Mouse (Mus musculus) intestine, postnatal 0 days (tissue): ENCODE measurements around the gene Mgat5b. TPM values are rescaled to one million over a fixed set of nuclear protein-coding genes. Genes with fewer than 3 reads are reported as not detected.

Experiments
- ATAC-seq: fragments of 200-750 bp; cut with Nextera tagmentation; 2 replicates; pipeline ENCODE4 v1.8.0; 2017; ENCODE audit warnings: mild to moderate bottlenecking, moderate TSS enrichment, moderate library complexity
- H3K27ac ChIP-seq: fragments of 300-500 bp; sonication (generic); 2 replicates; pipeline ENCODE4 v1.5.1; 2014; ENCODE audit warnings: mild to moderate bottlenecking, low read depth, low read length, moderate library complexity
- H3K27me3 ChIP-seq: fragments of 300-500 bp; sonication (generic); replicated peaks from 2 replicates; pipeline ENCODE4 v1.6.1; 2014; ENCODE audit warnings: low read length, mixed read lengths; ENCODE audit not compliant: control insufficient read depth, insufficient read depth
- H3K36me3 ChIP-seq: fragments of 300-500 bp; sonication (generic); 2 replicates; pipeline ENCODE4 v1.6.1; 2014; ENCODE audit warnings: mild to moderate bottlenecking, moderate library complexity; ENCODE audit not compliant: control insufficient read depth, insufficient read depth
- H3K4me1 ChIP-seq: fragments of 300-500 bp; sonication (generic); replicated peaks from 2 replicates; pipeline ENCODE4 v1.6.1; 2014; ENCODE audit warnings: antibody characterized with exemption, low read length, mixed read lengths; ENCODE audit not compliant: control insufficient read depth, insufficient read depth
- H3K4me2 ChIP-seq: fragments of 300-500 bp; sonication (generic); replicated peaks from 2 replicates; pipeline ENCODE4 v1.6.1; 2014; ENCODE audit warnings: low read depth, mild to moderate bottlenecking, moderate library complexity
- H3K4me3 ChIP-seq: fragments of 300-500 bp; sonication (generic); 2 replicates; pipeline ENCODE4 v1.5.1; 2014; ENCODE audit warnings: low read depth, low read length
- H3K9ac ChIP-seq: fragments of 300-500 bp; sonication (generic); 2 replicates; pipeline ENCODE4 v1.6.1; 2014; ENCODE audit warnings: mild to moderate bottlenecking, low read depth, low read length
- H3K9me3 ChIP-seq: fragments of 300-500 bp; sonication (generic); 2 replicates; pipeline ENCODE4 v1.6.1; 2016; ENCODE audit warnings: mixed run types; ENCODE audit not compliant: control insufficient read depth
- CTCF ChIP-seq: sonication (generic); IDR thresholded peaks from 2 replicates; pipeline ENCODE4 v1.5.1; 2016; ENCODE audit warnings: low read depth, mild to moderate bottlenecking, control low read depth, antibody characterized with exemption, moderate library complexity
- WGBS: fragments of 180-500 bp; shearing (Covaris S2); extraction: QIAGEN DNeasy Blood & Tissue Kit; methylation state at CpG from one replicate; pipeline ENCODE4 v1.1.7; 2014; 5-methylcytosine and 5-hydroxymethylcytosine counted together
- polyA plus RNA-seq: library from polyadenylated mRNA; unstranded; fragments of >200 nt; fragmentation: Nextera tagmentation; extraction: Ambion mirVana; gene quantifications from 2 replicates; pipeline ENCODE4 v1.2.1, GENCODE M21; 2015

The Mgat5b gene
- polyA plus RNA-seq, 1 experiment from 2014 or later: 0.25 TPM

GRCm38 (mm10) chr11:116965961-116966360 is 47.3 kb downstream of the Mgat5b start:
- Histone ChIP-seq H3K27me3 (0 out of 2 replicates have a peak, but pooled peaks cover 2% of the 10 kb centered on the region), H3K27ac (no peak overlapping the region), H3K9ac (no peak overlapping the region), H3K4me2 (no peak overlapping the region), H3K9me3 (no peaks in the 10 kb centered on the region), H3K36me3 (no peaks in the 10 kb centered on the region), H3K4me3 (no peak overlapping the region), H3K4me1 (no peaks in the 10 kb centered on the region)
- WGBS: 57% methylated on average over 2 of the region's 2 CpGs
- no peak for TF ChIP-seq CTCF
- ATAC-seq: no peak

GRCm38 (mm10) chr11:116968586-116968985 is 49.9 kb downstream of the Mgat5b start:
- no peak overlapping the region for H3K27ac ChIP-seq
- H3K9me3 ChIP-seq: no peaks in the 10 kb centered on the region
- no peak for TF ChIP-seq CTCF
- H3K36me3 ChIP-seq: no peaks in the 10 kb centered on the region
- no peak overlapping the region for H3K9ac ChIP-seq
- 0 out of 2 replicates have a peak, but pooled peaks cover 1% of the 10 kb centered on the region for H3K27me3 ChIP-seq
- no peaks in the 10 kb centered on the region for H3K4me1 ChIP-seq
- no peak for ATAC-seq
- no peak overlapping the region for H3K4me3 ChIP-seq
- WGBS: 75% methylated on average over 9 of the region's 9 CpGs
- no peak overlapping the region for H3K4me2 ChIP-seq

- Histone ChIP-seq H3K4me2 (no peak overlapping the region), H3K9ac (no peak overlapping the region), H3K4me1 (no peaks in the 10 kb centered on the region), H3K9me3 (no peaks in the 10 kb centered on the region), H3K27me3 (no peaks in the 10 kb centered on the region), H3K4me3 (no peak overlapping the region), H3K27ac (no peak overlapping the region), H3K36me3 (no peaks in the 10 kb centered on the region)
- TF ChIP-seq CTCF: no peak
- WGBS: 73% methylated on average over 11 of the region's 11 CpGs
- ATAC-seq: no peak
These were observed 50.8 kb downstream of the Mgat5b start for GRCm38 (mm10) chr11:116969498-116969897.

GRCm38 (mm10) chr11:116970847-116971246 is 52.2 kb downstream of the Mgat5b start:
- Histone ChIP-seq H3K9me3 (no peaks in the 10 kb centered on the region), H3K27ac (no peak overlapping the region), H3K4me1 (no peaks in the 10 kb centered on the region), H3K4me2 (no peak overlapping the region), H3K4me3 (no peak overlapping the region), H3K36me3 (no peaks in the 10 kb centered on the region), H3K27me3 (no peaks in the 10 kb centered on the region), H3K9ac (no peak overlapping the region)
- no peak for TF ChIP-seq CTCF
- 80% methylated on average over 4 of the region's 4 CpGs for WGBS
- no peak for ATAC-seq

GRCm38 (mm10) chr11:116972828-116973227 is 54.2 kb downstream of the Mgat5b start:
- ATAC-seq: no peak
- 55% methylated on average over 4 of the region's 4 CpGs for WGBS
- TF ChIP-seq CTCF: no peak
- H3K4me2 ChIP-seq: no peak overlapping the region
- no peak overlapping the region for H3K27ac ChIP-seq
- no peaks in the 10 kb centered on the region for H3K9me3 ChIP-seq
- H3K4me1 ChIP-seq: no peaks in the 10 kb centered on the region
- H3K27me3 ChIP-seq: no peaks in the 10 kb centered on the region
- H3K9ac ChIP-seq: no peak overlapping the region
- no peaks in the 10 kb centered on the region for H3K36me3 ChIP-seq
- no peak overlapping the region for H3K4me3 ChIP-seq

- Histone ChIP-seq H3K27ac (no peak overlapping the region), H3K4me2 (no peak overlapping the region), H3K36me3 (no peaks in the 10 kb centered on the region), H3K9me3 (no peaks in the 10 kb centered on the region), H3K4me3 (no peak overlapping the region), H3K4me1 (no peaks in the 10 kb centered on the region), H3K27me3 (no peaks in the 10 kb centered on the region), H3K9ac (no peak overlapping the region)
- ATAC-seq: no peak
- TF ChIP-seq CTCF: no peak
- 93% methylated on average over 9 of the region's 9 CpGs for WGBS
These were observed 54.8 kb downstream of the Mgat5b start for GRCm38 (mm10) chr11:116973508-116973907.

GRCm38 (mm10) chr11:116974341-116974740 is 55.7 kb downstream of the Mgat5b start:
- Histone ChIP-seq H3K4me1 (no peaks in the 10 kb centered on the region), H3K27me3 (no peaks in the 10 kb centered on the region), H3K4me2 (no peak overlapping the region), H3K36me3 (no peaks in the 10 kb centered on the region), H3K9ac (no peak overlapping the region), H3K4me3 (no peak overlapping the region), H3K27ac (no peak overlapping the region), H3K9me3 (no peaks in the 10 kb centered on the region)
- 71% methylated on average over 7 of the region's 7 CpGs for WGBS
- TF ChIP-seq CTCF: no peak
- ATAC-seq: no peak
